Mouse (Mus musculus) embryonic fibroblast, embryonic 13.5 days (primary cell): ENCODE data around the gene Neil1.

Source experiments
- CTCF ChIP-seq: IDR thresholded peaks from 2 replicates; pipeline ENCODE4 v1.5.1; 2011; ENCODE audit warnings: mild to moderate bottlenecking, control low read depth, low read length, moderate library complexity, borderline replicate concordance; ENCODE audit not compliant: insufficient read depth
- POLR2A ChIP-seq: IDR thresholded peaks from 2 replicates; pipeline ENCODE4 v1.6.1; 2011; ENCODE audit warnings: low read depth, mild to moderate bottlenecking, control low read depth, low read length, moderate library complexity

DNA sequence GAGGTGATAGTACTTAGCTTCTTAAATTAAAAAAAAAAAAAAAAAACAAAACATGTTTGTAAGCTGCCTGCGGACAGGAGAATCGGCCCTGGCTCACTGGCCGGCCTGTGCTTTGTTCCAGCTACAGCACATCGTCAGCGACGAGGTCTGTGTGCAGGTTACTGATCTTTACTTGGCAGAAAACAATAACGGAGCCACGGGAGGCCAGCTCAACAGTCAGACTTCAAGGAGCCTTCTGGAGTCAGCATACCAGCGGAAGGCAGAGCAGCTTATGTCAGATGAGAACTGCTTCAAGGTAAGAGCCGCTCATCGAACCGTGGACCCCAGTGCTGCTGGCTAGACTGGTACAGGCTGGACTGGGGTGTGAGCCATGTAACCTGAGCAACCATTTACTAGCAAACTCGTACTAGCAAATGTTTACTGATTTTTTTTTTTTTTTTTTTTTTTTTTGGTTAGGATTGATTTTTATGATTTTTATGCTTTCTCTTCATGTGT, 30.8 kb downstream of the Neil1 start:
- TF ChIP-seq POLR2A (no peak), CTCF (no peak)
